Mouse (Mus musculus) neural tube, embryonic 11.5 days (tissue): ENCODE data around the gene Gab2. TPM values are rescaled to one million over a fixed set of nuclear protein-coding genes. Genes with fewer than 3 reads are reported as not detected.

Experiments used
- ATAC-seq: fragments of 200-750 bp; cut with Nextera tagmentation; 2 replicates; pipeline ENCODE4 v1.8.0; 2017; ENCODE audit warnings: moderate number of reproducible peaks, mild to moderate bottlenecking, moderate TSS enrichment, moderate library complexity; ENCODE audit not compliant: insufficient read depth, low FRiP score, low TSS enrichment
- DNase-seq: peaks from one replicate; pipeline ENCODE4 v3.0.0-alpha.2; 2015; ENCODE audit warnings: low spot score
- H3K27ac ChIP-seq: fragments of 300-500 bp; sonication (generic); 2 replicates; pipeline ENCODE4 v1.5.1; 2014; ENCODE audit warnings: low read depth, mild to moderate bottlenecking, low read length
- H3K27me3 ChIP-seq: fragments of 300-500 bp; sonication (generic); 2 replicates; pipeline ENCODE4 v1.6.1; 2014; ENCODE audit warnings: mild to moderate bottlenecking, low read length, mixed read lengths; ENCODE audit not compliant: control insufficient read depth, insufficient read depth
- H3K36me3 ChIP-seq: fragments of 300-500 bp; sonication (generic); 2 replicates; pipeline ENCODE4 v1.6.1; 2014; ENCODE audit warnings: mild to moderate bottlenecking, low read length, moderate library complexity, mixed read lengths; ENCODE audit not compliant: control insufficient read depth, insufficient read depth
- H3K4me1 ChIP-seq: fragments of 300-500 bp; sonication (generic); 2 replicates; pipeline ENCODE4 v1.6.1; 2014; ENCODE audit warnings: low read length, mixed read lengths; ENCODE audit not compliant: control insufficient read depth, insufficient read depth
- H3K4me2 ChIP-seq: fragments of 300-500 bp; sonication (generic); 2 replicates; pipeline ENCODE4 v1.6.1; 2014; ENCODE audit warnings: low read depth, mild to moderate bottlenecking, moderate library complexity
- H3K4me3 ChIP-seq: fragments of 300-500 bp; sonication (generic); 2 replicates; pipeline ENCODE4 v1.5.1; 2014; ENCODE audit warnings: low read depth, low read length
- H3K9ac ChIP-seq: fragments of 300-500 bp; sonication (generic); 2 replicates; pipeline ENCODE4 v1.6.1; 2014; ENCODE audit warnings: mild to moderate bottlenecking, low read length
- H3K9me3 ChIP-seq: fragments of 300-500 bp; sonication (generic); 2 replicates; pipeline ENCODE4 v1.6.1; 2016; ENCODE audit warnings: low read length; ENCODE audit not compliant: control insufficient read depth
- WGBS: fragments of 180-500 bp; shearing (Covaris S2); extraction: QIAGEN DNeasy Blood & Tissue Kit; methylation state at CpG from one replicate; pipeline ENCODE4 v1.1.7; 2014; 5-methylcytosine and 5-hydroxymethylcytosine counted together
- polyA plus RNA-seq: library from polyadenylated mRNA; unstranded; fragments of >200 nt; fragmentation: Nextera tagmentation; extraction: Ambion mirVana; gene quantifications from 2 replicates; pipeline ENCODE4 v1.2.1, GENCODE M21; 2014

Gab2 gene
- polyA plus RNA-seq, 1 experiment from 2014 or later = 12.9 TPM

GRCm38 (mm10) chr7:97353356-97353755, 272.0 kb downstream of the Gab2 start:
- DNase-seq (no peak), ATAC-seq (no peak)
- Histone ChIP-seq H3K36me3 (no peaks in the 10 kb centered on the region), H3K9ac (no peak overlapping the region), H3K4me1 (no peaks in the 10 kb centered on the region), H3K27ac (no peak overlapping the region), H3K4me3 (no peak overlapping the region), H3K9me3 (no peaks in the 10 kb centered on the region), H3K4me2 (no peak overlapping the region), H3K27me3 (no peaks in the 10 kb centered on the region)
- 84% methylated on average over 6 of the region's 6 CpGs for WGBS

GRCm38 (mm10) chr7:97355068-97355841, 273.9 kb downstream of the Gab2 start:
- H3K9me3 ChIP-seq = no peaks in the 10 kb centered on the region
- DNase-seq (no peak), ATAC-seq (no peak)
- 42% methylated on average over 13 of the region's 13 CpGs for WGBS
- no peak overlapping the region for H3K4me2 ChIP-seq
- H3K9ac ChIP-seq = no peak overlapping the region
- no peaks in the 10 kb centered on the region for H3K4me1 ChIP-seq
- no peaks in the 10 kb centered on the region for H3K27me3 ChIP-seq
- no peak overlapping the region for H3K4me3 ChIP-seq
- no peaks in the 10 kb centered on the region for H3K36me3 ChIP-seq
- no peak overlapping the region for H3K27ac ChIP-seq

GRCm38 (mm10) chr7:97356253-97356652, 274.9 kb downstream of the Gab2 start:
- H3K36me3 ChIP-seq = no peaks in the 10 kb centered on the region
- H3K4me3 ChIP-seq = no peak overlapping the region
- no peak overlapping the region for H3K4me2 ChIP-seq
- no peaks in the 10 kb centered on the region for H3K9me3 ChIP-seq
- WGBS = 89% methylated on average over 5 of the region's 5 CpGs
- H3K4me1 ChIP-seq = no peaks in the 10 kb centered on the region
- H3K27me3 ChIP-seq = no peaks in the 10 kb centered on the region
- no peak overlapping the region for H3K9ac ChIP-seq
- no peak for ATAC-seq
- H3K27ac ChIP-seq = no peak overlapping the region
- no peak for DNase-seq

- H3K4me1 ChIP-seq = no peaks in the 10 kb centered on the region
- no peak overlapping the region for H3K4me3 ChIP-seq
- H3K9me3 ChIP-seq = no peaks in the 10 kb centered on the region
- H3K27me3 ChIP-seq = no peaks in the 10 kb centered on the region
- DNase-seq (no peak), ATAC-seq (no peak)
- no peak overlapping the region for H3K27ac ChIP-seq
- 85% methylated on average over 5 of the region's 5 CpGs for WGBS
- H3K9ac ChIP-seq = no peak overlapping the region
- H3K4me2 ChIP-seq = no peak overlapping the region
- H3K36me3 ChIP-seq = no peaks in the 10 kb centered on the region
These were observed 275.5 kb downstream of the Gab2 start for GRCm38 (mm10) chr7:97356875-97357276.

GRCm38 (mm10) chr7:97357840-97358239, 276.5 kb downstream of the Gab2 start:
- Histone ChIP-seq H3K9ac (no peak overlapping the region), H3K4me3 (no peak overlapping the region), H3K9me3 (no peaks in the 10 kb centered on the region), H3K27ac (no peak overlapping the region), H3K36me3 (no peaks in the 10 kb centered on the region), H3K27me3 (no peaks in the 10 kb centered on the region), H3K4me2 (no peak overlapping the region), H3K4me1 (no peaks in the 10 kb centered on the region)
- no peak for DNase-seq
- WGBS = 74% methylated on average over 3 of the region's 3 CpGs
- ATAC-seq = no peak

GRCm38 (mm10) chr7:97358347-97358746, 277.0 kb downstream of the Gab2 start:
- DNase-seq (no peak), ATAC-seq (no peak)
- H3K9ac ChIP-seq = no peak overlapping the region
- H3K27ac ChIP-seq = no peak overlapping the region
- no peaks in the 10 kb centered on the region for H3K9me3 ChIP-seq
- 89% methylated on average over 4 of the region's 4 CpGs for WGBS
- H3K4me1 ChIP-seq = no peaks in the 10 kb centered on the region
- no peak overlapping the region for H3K4me3 ChIP-seq
- H3K27me3 ChIP-seq = no peaks in the 10 kb centered on the region
- H3K4me2 ChIP-seq = no peak overlapping the region
- no peaks in the 10 kb centered on the region for H3K36me3 ChIP-seq

Other genes starting within 250 kb of the Gab2 start
- 21.5 and 23.8 TPM in 2 replicates for gene Nars2, start 130.1 kb upstream of the Gab2 start, polyA plus RNA-seq